Mouse (Mus musculus) gastrocnemius, postnatal 10 days (tissue): ENCODE results near the gene Gm28171. TPM values are rescaled to one million over a fixed set of nuclear protein-coding genes. Genes with fewer than 3 reads are reported as not detected.
"Not testable (repeated sequence)": the region's sequence is repeated elsewhere in the genome, so short reads cannot be mapped to it uniquely, and the experiment has no call there.

Experiments used
- DNase-seq: peaks from one replicate; pipeline ENCODE4 v3.0.0; 2021; ENCODE audit warnings: mixed read lengths
- long read RNA-seq, 2 experiments: library from polyadenylated mRNA; stranded (forward); transcript quantifications; one replicate each; pipeline ENCODE4 v2.0.0; 2021
- total RNA-seq, 2 experiments: library from RNA; stranded (reverse); gene quantifications; 2 replicates each; pipeline ENCODE4 v1.2.3; 2021

Gene Gm28171
- total RNA-seq = not detected
- long read RNA-seq, experiment 1 = 0 reads
- long read RNA-seq, experiment 2 = 0 reads

DNA sequence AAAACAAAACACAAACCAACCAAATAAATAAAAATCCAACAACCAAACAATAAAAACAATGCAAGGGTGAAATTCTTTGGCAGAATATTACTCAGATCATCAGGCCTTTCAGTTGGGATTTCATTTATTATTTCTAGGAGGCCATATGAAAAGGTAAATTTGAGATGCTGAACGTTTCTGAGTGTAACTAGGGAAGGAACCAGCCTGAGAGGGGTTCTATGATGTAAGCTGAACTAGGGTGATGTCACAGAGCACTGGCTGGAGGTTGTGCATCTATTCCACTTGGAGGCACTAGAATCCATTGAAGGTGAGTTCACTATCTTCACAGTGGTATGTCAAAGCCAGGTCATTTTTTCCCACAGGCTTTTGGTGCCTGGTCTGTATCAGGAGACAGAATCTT lies at the start of gene Gm28171:
TSS of gene Gm28171 (plus strand) at position 301 of the 400 bp plus-strand sequence.
- not testable (repeated sequence) for DNase-seq

Other genes with a start within 250 kb of the Gm28171 start
- not detected for gene Gm21854, start 136.4 kb upstream of the Gm28171 start, total RNA-seq
- not detected for gene Gm20914, start 67.4 kb upstream of the Gm28171 start, total RNA-seq
- not detected for gene Gm21778, start 149.1 kb downstream of the Gm28171 start, total RNA-seq